Mouse (Mus musculus) right cerebral cortex, postnatal 36 days (tissue): Measurements from ENCODE around the gene Gm7534.

Source experiments
- DNase-seq, 2 experiments: peaks; one replicate each; pipeline ENCODE4 v3.0.0; 2022; ENCODE audit warnings: low spot score in 2 of 2, mixed read lengths in 1 of 2

Gene Gm7534

DNA sequence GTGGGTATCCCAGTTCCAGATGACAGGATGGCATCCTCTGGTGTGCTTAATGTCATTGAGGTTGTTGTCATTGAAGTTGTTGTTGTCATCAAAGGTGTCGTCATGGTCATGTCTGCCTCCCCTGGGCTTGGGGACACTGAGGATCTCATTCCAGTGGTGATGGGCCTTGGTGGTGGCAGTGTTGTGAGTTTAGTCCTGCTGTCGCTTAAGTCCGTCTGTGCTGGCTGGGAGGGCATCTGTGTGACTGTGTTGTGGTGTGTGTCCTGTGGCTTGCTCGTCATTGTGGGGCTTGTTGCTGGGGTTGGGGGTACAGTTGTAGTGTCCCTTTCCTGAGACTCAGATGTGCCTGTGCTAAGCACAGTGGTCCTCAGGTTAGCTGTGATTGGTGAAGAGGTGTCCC, at the start of gene Gm7534:
TSS of gene Gm7534 (minus strand) at position 101 of the 400 bp plus-strand sequence.
- DNase-seq: no peak

DNA sequence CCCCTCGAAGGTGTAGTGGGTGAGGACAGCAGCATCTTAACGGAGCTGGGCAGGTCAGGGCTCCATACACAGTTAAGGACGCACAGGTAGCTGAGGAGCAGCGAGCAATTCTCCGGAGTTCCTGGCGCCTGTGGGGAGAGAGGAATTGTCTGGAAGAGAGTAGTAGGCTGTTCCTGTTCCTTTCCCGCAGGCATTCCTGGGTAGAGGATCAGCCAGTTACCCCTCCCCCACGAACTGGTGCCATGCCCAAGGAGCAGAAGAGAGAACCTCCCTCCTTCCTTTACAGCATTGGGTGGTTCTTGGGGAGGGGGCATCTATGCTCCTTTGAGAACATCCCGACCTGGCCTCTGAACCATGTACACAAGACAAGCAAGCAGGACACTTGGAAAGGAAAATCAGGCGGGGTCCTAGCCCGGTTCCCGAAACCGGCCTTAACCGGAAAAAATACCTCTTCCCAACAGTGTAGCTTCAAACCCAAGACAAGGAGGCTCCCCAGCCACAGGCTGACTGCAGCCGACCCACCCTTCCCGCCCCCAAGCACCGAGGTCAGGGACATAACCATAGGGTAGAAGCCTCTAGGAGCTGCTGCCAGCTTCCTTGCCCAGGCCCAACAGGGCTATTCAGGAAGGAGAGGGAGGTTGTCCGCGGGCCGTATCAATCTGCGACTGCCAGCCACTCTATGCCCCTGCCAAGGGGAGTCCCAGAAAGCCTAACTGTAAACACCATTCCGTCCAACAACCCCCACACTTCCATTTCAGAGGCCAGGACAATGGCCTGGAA, 49.5 kb upstream of the Gm7534 start:
- DNase-seq: no peak

DNA sequence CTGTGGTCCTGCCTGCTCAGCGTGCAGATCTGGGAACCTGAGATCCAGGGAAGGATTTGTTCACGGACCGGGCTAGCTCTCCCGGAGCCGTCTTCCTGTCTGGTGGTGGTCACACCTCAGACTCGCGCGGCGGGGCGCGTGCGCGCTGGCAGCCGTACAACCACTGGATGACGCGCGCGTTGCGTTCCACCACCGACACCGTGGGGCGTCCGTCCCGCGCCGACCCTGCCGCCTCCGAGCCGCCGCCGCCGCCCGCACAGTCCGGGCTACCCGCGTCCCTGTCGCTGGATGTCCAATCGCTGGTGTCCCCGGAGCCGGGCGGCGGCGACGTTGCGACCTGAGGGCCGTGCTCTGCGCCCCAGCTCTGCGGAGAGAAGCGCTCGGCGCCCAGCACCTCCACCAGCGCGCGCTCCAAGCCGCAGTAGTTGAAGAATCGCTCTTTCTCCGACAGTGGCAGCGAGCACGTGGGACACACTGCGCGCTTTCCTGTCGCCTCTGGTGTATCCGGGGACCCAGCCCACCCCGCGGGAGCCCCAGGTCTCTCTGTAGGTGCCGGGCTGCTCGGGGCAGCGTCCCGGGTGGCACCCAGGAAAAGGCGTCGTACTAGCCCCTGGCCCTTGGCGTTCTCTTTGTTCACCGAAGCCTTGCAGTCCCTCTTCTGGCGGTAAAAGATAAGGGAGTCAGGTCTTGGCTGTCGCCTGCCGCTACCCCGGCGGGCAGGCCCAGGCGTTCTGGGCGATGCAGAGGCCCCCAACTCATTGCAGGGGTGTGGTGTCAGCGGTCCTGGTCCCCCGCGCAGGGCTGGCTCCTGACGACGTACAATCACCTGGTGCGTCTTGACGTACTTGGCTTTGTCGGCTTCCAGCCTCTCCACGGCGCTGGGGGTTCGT, 48.7 kb upstream of the Gm7534 start:
- peak; percentile 34 for DNase-seq

DNA sequence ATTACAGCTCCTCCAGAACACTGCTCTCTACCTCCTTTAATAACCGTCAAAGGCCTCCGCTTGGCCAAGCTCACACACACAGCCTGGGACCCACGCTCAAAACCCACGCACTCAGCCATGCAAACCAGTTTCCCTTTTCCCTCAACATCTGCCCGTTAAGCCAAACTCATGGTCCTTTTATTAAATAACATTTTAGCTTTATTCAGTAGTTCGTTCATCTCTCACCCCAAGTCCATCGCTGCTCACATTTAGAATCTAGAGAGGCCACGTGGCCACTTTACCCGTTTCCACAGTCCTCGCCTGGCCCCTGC, 48.1 kb upstream of the Gm7534 start:
- DNase-seq: no peak

DNA sequence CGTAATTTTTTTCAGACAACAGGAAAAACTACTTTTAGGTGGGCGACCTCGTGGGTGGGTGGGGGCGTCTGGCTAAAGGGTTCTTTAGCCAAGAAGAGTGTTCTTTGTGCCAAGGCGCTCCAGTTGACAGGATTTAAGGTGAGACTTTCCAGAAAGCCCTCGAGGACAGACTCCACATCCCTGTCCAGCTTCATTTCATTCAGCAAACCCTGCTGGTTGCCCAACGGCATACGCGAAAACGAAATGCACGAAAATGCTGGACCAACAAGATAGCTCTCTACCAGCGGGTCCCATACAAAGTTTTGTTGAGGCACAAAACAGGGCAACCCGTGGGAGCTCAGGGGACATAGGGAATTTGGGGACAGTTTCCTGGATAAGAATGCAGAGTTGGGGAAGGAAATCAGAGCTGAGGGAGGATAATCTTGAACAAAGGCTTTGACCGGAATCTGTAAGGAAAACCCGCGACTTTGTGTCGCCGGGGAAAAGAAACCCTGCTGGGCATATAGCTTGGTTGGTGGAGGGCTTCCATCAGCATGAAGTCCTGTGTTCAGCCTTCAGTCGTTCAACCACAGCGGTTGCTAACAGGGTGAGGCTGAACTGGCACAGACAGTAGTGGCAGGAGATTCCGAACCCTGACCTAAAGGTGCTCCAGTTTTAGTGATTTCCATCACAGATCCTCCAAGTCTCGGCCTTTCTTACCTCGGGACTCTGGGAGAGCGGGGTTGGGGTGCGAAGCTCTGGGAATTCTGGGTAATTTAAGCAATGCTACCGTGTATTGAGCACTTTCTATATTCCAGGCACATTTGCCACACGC, 47.5 kb upstream of the Gm7534 start:
- no peak for DNase-seq

DNA sequence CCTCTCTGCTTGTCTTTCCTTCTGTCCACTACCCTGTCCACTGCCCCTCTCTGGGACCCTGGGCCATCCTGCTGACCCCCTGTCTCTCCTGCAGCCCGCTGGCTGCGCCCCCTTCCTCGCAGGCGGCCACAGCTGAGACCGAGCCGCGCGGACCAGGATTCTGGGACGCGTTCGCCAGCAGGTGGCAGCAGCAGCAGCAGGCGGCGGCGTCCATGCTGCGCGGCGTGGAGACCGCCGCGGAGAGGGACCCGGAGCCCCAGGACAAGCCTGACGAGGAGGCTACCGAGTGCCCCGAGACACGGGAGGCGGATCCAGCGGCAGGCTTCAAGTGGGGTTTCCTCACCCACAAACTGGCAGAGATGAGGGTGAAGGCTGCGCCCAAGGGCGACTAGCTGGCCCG, 46.8 kb upstream of the Gm7534 start:
- peak; percentile 23 to 28 for DNase-seq

DNA sequence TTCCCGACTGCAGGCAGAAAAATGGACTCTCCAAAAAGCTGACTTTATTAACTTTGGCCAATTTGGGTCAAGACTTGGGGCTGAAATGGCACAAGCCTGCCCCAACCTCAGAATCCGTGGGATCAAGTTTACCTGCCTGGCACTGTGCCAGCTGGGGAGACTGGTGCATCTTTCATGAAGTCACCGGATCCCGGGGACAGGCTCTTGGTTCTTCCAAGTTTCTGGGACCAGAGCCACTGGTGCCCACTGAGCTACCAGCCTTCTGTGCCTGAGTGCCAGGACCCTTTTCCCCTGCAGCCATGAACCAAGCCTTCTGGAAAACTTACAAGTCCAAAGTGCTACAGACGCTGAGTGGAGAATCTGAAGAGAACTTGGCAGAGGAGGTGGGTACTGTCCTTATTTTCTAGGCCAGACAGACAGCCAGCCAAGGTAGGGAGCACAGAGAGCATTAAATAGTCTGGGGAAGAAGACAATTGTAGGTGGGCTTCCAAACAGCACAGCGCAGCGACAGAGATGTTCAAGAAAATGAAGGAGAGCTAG, 44.0 kb upstream of the Gm7534 start, which contains the start of gene Gm30191:
TSS of gene Gm30191 (plus strand) at position 217 of the 540 bp plus-strand sequence.
- no peak for DNase-seq

DNA sequence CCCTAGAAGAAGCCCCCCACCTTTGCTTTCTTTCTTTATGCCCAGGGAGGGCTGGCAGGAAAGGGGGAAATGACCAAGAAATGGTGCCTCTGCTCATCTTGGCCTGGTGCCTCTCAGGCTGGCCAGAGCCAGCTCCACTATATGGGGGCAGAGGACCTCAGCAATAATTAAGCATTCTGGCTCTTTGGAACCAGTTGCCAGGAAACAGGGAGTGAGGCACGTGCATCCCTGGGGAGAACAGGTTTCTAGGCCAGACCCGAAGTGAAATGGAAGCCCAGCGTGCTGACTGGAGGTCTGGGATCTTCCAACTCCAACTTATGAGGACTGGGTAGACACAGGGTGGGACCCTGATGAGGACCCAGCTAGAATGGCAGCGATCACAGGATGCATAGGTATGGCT, 43.5 kb upstream of the Gm7534 start:
- no peak for DNase-seq

DNA sequence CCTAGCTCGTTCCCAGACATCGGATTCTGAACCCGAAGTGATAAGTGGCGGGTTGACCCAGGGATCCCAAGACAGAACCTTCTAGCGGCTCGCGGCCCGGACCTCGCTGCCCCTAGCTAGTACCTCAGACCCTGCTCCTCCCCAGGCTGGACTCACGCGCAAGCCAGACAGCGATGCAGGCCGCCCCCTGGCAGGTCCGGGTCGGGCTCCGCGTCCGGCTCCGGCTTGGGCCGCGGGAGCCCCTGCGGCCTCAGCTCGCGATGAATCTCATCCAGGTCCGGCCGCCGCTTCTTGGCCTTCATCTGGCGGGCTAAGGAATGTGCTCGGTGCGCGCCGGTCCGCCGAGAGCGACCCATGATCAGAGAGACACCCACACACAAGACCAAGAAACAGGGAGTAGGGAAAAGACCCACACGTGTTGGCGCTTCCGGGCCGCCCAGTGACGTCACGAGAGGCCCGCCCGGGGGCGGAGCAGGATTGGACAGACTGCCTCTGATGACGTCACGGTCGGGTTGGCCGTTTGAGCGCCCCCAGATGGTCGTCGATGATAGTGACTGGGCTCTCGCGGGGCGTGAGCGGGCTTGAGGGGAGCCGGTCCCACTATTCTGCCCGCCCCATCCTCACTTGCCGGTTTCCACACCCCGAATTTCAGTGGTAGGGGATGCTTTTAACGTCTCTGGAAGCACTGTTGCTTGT, 42.5 kb upstream of the Gm7534 start, which contains the start of gene Zfp593:
TSS of gene Zfp593 (minus strand) at position 445 of the 696 bp plus-strand sequence.
- peak; percentile 94 for DNase-seq

DNA sequence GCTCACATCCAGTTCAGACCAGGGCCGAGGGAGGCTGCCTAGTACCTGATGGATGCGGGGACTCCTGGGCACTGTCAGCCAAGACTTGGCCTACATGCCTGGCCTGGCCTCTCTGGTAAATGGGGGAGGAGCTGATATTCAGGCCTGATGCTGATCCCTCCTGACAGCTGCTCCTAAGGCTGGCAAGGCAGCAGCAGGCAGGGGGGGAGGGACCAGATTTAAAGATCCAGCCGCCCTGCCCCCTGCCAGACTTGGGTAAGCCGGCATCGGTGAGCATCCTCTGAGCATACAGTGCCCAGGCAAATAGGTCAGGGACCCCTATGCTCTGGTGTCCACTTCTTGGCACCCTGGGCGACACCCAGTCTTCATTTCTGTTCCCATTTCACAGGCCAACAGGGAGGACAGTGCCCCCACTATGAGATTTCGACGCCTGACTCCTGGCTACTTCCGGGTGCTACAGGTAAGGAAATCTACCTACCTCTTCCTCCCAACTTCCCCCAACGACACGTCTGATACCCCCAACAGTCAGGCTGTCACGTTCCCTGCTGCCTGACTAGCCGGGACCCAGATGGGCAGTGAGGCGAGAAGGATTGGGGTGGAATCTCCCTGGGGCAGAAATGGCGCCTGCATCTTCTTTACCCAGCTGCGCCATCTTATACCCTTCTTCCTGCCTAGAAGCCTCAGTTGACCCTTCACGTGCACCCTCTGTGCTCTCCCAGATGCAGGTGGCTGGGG, 40.9 kb upstream of the Gm7534 start, which contains the start of gene E130218I03Rik:
TSS of gene E130218I03Rik (plus strand) at position 147 of the 735 bp plus-strand sequence.
- no peak for DNase-seq

DNA sequence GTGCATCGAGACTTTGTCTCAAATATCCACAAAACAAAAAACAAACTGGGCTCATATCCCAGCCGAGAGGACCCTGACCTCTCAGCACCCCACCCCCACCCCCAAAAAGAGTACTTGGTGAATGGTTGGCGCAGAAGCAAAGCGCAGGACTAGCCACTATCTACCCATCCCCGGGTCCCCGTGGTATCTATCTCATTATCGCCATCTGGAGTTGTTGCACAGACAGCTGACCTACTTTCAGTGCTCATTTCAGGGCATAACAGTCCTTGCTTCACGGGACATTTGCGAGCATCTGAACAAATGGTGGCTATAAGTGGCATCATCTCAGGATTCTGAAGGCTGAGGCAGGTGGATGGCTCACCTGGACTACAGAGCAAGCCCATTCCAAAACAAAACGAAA, 35.9 kb upstream of the Gm7534 start:
- DNase-seq: no peak

DNA sequence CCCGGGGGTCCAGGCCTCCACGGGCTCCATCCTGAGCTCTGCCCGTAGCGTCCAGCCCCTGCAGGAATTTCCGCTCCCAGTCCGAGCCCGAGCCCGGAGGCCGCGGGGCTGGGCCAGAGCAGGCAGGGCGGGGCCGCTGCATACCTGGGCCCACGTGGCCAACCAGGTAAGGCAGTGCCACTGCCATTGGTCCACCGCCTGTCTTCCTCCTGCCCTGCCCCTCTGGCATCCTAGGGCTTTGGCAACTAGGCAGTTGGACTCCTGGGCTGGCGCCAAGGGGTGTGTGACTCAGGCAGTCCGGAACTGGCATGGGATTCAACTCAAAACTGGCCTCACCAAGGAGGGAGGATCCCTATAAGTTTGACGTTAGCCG, 35.5 kb upstream of the Gm7534 start, which contains the start of gene Cnksr1:
TSS of gene Cnksr1 (minus strand) at position 121 of the 373 bp plus-strand sequence.
- DNase-seq: no peak

DNA sequence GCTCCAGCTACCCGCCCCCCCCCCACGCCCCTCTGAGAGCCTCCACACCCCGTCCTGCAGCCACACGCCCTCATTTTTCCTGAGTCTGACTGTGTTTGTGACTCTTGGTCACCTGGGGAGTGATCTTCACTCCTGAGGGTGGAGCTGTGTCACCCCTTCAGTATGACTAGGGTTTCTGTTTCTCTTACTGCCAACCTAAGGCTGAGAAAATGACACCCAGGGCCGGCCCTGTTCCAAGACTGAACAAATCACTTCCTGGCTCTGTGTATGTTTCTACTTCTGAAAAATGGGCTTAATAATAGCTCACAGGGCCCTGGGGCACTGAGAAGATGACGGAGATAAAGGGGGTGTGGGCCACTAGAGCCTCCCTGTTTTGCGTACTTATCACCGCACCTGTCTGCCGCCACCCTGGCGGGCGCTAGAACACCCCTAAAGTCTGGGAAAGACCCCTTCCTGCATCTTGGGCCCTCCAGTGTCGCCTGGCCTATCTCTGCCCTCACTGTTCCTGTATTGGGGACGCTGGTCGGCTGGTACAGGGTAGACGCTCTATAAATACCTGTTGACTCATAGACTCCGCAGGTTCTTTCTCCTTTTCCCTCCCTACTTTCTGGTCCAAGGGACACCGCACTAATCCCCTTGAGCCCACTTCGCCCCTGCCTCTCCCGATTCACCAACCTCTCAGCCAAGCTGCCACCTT, 34.9 kb upstream of the Gm7534 start:
- no peak for DNase-seq

DNA sequence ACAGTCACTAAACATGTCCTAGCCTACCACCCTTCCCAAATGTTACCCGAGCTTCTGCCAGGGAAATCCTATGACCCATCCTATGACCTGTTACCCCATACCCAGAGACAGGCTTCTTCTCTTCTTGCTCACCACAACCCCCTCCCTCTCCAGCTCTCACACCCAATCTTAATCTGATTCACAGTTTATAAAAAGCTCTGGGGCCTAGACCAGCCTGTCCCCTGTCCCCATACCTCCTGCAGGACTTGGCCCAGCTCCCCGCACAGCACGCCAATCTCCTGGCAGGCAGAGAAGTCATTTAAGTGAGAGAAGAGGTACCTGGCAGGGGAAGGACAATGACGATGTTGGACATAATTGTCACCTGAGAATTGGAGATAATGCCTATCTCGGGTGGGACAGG, 32.1 kb upstream of the Gm7534 start:
- DNase-seq: no peak

DNA sequence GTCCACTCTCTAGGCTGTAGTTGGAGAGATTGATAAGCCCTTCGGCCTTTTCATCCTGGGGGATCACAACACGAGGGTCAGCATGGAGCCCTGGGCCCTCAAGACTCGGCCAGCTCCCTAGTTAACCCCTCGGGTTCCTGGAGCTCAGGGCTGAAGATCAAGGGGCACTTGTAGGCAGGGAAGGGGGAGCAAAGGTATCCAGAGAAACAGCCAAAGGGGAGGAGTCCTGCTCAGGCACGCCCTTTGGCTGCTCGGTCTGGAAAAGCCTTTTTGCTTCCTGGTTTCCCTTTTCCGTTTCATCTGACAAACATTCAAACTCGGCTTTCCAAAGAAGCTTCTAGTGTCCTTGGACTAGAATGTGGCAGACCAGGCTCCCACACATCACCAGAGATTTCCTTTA, 27.6 kb upstream of the Gm7534 start:
- no peak for DNase-seq

DNA sequence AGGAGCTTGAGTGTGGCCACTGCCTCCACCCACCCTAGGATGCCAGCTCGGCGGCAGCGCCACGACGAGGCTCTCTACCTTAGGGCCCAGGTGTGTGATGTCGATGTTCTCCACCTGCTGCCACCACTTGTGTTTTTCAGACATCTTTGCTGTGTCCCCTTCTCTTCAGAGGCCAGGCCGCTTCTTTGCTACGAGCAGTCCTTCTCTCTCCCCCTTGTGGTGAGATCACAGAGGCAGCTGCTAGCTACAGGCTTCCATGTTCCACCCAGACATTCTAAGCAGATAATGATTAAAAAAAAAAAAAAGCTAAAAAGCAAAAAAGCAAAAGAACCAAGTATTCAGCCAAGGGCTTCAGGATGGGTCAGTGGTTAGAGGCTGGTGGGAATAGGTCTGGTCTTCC, 24.4 kb upstream of the Gm7534 start, which contains the start of gene Catsper4:
TSS of gene Catsper4 (minus strand) at position 190 of the 400 bp plus-strand sequence.
- no peak for DNase-seq

DNA sequence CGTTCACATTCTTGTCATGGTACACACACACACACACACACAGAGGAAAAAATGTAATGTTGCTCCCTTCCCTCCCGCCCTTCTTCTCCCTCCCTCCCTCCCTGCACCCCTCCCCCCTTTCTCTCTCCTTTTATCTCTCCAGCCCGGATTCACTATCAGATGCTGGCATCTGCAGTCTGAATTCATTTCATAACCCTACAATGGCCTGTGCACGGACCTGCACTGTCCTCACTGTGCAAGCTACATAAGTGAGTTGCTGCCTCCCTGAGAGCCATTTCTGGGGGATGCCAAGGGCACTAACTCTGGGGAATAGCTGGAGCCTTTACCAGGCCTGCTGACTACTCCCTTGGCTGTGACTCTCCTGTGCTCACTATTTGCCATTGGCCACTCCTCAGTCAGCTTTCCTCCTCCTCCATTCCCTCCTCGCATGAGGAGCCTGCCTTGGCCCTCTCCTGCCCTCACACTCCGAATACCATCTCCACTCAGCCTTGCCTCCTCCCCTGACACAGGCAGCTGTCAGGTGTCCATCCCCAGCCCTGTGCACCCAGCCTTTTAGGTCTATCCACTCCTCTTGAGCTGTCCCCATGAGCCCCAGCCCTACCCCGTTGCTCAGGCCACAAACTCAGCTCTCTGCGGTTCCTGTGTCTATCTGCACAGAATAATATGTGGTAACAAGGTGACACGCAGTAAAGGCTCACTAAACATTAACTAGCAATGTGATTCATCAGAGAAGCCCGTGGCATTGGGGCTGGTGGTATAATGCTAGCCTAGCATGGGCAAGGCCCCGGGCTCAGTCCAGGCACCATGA, 20.2 kb upstream of the Gm7534 start:
- DNase-seq: no peak

DNA sequence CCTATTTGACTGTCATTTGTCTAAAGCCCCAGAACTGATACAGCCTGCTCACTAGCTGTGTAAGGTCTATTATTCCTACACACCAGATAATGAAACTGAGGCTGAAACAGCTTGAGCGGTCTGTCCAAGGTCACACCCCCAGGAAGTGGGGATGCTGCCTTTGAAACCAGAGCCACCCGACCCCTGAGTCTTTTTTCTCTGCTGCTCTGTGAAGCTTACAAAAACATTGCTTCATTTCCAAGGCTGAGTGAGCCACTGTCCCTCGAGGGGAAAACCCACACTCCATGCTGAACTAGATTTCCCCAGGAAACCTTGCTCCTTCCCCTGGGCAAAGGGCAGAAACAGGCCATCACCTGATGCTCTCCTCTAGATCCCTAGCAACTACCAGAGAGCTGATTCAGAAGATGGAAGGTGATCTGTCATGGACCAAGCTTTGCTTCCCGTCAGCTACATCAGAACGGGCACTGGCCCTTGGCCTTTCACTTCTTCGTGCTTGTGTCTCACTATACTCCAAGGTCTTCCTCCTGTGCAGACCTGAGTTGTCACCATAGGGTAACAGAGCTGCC, 3.8 kb upstream of the Gm7534 start:
- no peak for DNase-seq
